Mouse (Mus musculus): ENCODE measurements around the gene Arhgap6. TPM values are rescaled to one million over a fixed set of nuclear protein-coding genes. Genes with fewer than 3 reads are reported as not detected.

Gene Arhgap6
- total RNA-seq (2021) = 1 to 10 TPM; 2.0 to 2.2 TPM
- long read RNA-seq, experiment 1 = 0 reads
- long read RNA-seq, experiment 2, full-length matches to known transcripts = 1 of 2 reads
- long read RNA-seq, experiment 2, partial matches to known transcripts = 1 of 2 reads
- long read RNA-seq, experiment 2, other reads (novel, unspliced or antisense) = 0 of 2 reads

GRCm38 (mm10) chrX:168794974-168795858 is at the start of gene Arhgap6:
Arhgap6 (plus strand) TSS chrX:168795099.
- DNase-seq (ENCODE audit: low spot score in 2 of 2) = peak in 1 of 2 experiments; percentile 2

- DNase-seq (ENCODE audit: low spot score in 2 of 2) = no peak
Observed at GRCm38 (mm10) chrX:168747011-168747410, 47.9 kb upstream of the Arhgap6 start.

- DNase-seq (ENCODE audit: low spot score in 2 of 2) = peak in 1 of 2 experiments; percentile 2
Observed at GRCm38 (mm10) chrX:168795859-168796848, 1.3 kb downstream of the Arhgap6 start.

GRCm38 (mm10) chrX:168804677-168805076 is 9.8 kb downstream of the Arhgap6 start:
- no peak for DNase-seq (ENCODE audit: low spot score in 2 of 2)

- no peak for DNase-seq (ENCODE audit: low spot score in 2 of 2)
Observed at GRCm38 (mm10) chrX:168810513-168811265, 15.8 kb downstream of the Arhgap6 start.

GRCm38 (mm10) chrX:168818858-168819257 is 24.0 kb downstream of the Arhgap6 start:
- DNase-seq (ENCODE audit: low spot score in 2 of 2) = no peak

GRCm38 (mm10) chrX:168824166-168824565 is 29.3 kb downstream of the Arhgap6 start:
- DNase-seq (ENCODE audit: low spot score in 2 of 2) = no peak

- DNase-seq (ENCODE audit: low spot score in 2 of 2) = no peak
Observed at GRCm38 (mm10) chrX:168832343-168832742, 37.4 kb downstream of the Arhgap6 start.

- DNase-seq (ENCODE audit: low spot score in 2 of 2) = no peak
Observed at GRCm38 (mm10) chrX:168848062-168848461, 53.2 kb downstream of the Arhgap6 start.

GRCm38 (mm10) chrX:168874688-168875087 is 79.8 kb downstream of the Arhgap6 start:
- no peak for DNase-seq (ENCODE audit: low spot score in 2 of 2)

- no peak for DNase-seq (ENCODE audit: low spot score in 2 of 2)
Observed at GRCm38 (mm10) chrX:168903557-168903956, 108.7 kb downstream of the Arhgap6 start.

- no peak for DNase-seq (ENCODE audit: low spot score in 2 of 2)
Observed at GRCm38 (mm10) chrX:168904086-168904485, 109.2 kb downstream of the Arhgap6 start.

- no peak for DNase-seq (ENCODE audit: low spot score in 2 of 2)
Observed at GRCm38 (mm10) chrX:168907586-168907985, 112.7 kb downstream of the Arhgap6 start.

- no peak for DNase-seq (ENCODE audit: low spot score in 2 of 2)
Observed at GRCm38 (mm10) chrX:168913519-168913918, 118.6 kb downstream of the Arhgap6 start.

- DNase-seq (ENCODE audit: low spot score in 2 of 2) = no peak
Observed at GRCm38 (mm10) chrX:168920942-168921341, 126.0 kb downstream of the Arhgap6 start.

GRCm38 (mm10) chrX:168932420-168932819 is 137.5 kb downstream of the Arhgap6 start:
- no peak for DNase-seq (ENCODE audit: low spot score in 2 of 2)

GRCm38 (mm10) chrX:168935447-168935846 is 140.5 kb downstream of the Arhgap6 start:
- no peak for DNase-seq (ENCODE audit: low spot score in 2 of 2)

- no peak for DNase-seq (ENCODE audit: low spot score in 2 of 2)
Observed at GRCm38 (mm10) chrX:168937941-168938340, 143.0 kb downstream of the Arhgap6 start.

GRCm38 (mm10) chrX:168941684-168942083 is 146.8 kb downstream of the Arhgap6 start:
- no peak for DNase-seq (ENCODE audit: low spot score in 2 of 2)

GRCm38 (mm10) chrX:168943217-168943616 is 148.3 kb downstream of the Arhgap6 start:
- no peak for DNase-seq (ENCODE audit: low spot score in 2 of 2)
